Mouse (Mus musculus) brain, embryonic 14.5 days (tissue): ENCODE results near the gene Krtap19-1.

ENCODE experiments used
- CTCF ChIP-seq: fragments of 200-500 bp; IDR thresholded peaks from 2 replicates; pipeline ENCODE4 v1.5.1; 2012; ENCODE audit warnings: inconsistent platforms, mild to moderate bottlenecking, moderate library complexity, borderline replicate concordance; ENCODE audit not compliant: insufficient read depth, insufficient read length; ENCODE audit errors: extremely low read depth
- POLR2A ChIP-seq: fragments of 200-500 bp; IDR thresholded peaks from 2 replicates; pipeline ENCODE4 v1.6.1; 2012; ENCODE audit warnings: mild to moderate bottlenecking, inconsistent platforms, borderline replicate concordance; ENCODE audit not compliant: poor library complexity, insufficient read depth, insufficient read length, severe bottlenecking; ENCODE audit errors: extremely low read depth

- TF ChIP-seq CTCF = no peak
- TF ChIP-seq POLR2A = no peak
These were observed 42.2 kb downstream of the Krtap19-1 start for GRCm38 (mm10) chr16:88826978-88827377.
